Mouse (Mus musculus): ENCODE measurements around the gene Olfr734.

GRCm38 (mm10) chr14:50363561-50363960, 37.0 kb upstream of the Olfr734 start:
- TF ChIP-seq CTCF (IDR thresholded peaks at IDR 0.05; ENCODE audit: low read depth) = no peak
- TF ChIP-seq EP300 (optimal IDR thresholded peaks at IDR 0.05) = no peak

Data from stomach, postnatal 0 days (tissue).